Mouse (Mus musculus) cerebellum, adult 11 months (tissue): ENCODE results near the gene Ttc37.

Experiments used
- DNase-seq: peaks from one replicate; pipeline ENCODE4 v3.0.0; 2022

The Ttc37 gene

DNA sequence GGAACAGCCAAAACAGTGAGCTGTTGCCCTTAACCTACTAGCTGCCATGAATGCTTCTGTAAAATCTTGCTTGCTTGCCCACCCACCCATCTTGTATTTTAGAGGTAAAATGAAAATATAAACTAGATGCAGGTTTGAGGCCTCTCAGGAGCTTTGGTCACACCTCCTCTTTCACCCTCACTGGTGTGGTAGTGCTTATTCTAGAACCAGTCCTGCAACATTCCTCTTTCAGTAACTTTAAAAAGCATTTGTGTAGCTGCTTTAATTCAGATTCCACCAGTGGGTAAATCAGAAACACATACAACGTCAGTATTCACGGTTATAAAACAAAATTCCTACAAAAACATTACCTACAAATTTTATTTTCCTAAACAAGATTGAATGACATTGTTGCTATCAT is 62.1 kb downstream of the Ttc37 start:
- DNase-seq: no peak

DNA sequence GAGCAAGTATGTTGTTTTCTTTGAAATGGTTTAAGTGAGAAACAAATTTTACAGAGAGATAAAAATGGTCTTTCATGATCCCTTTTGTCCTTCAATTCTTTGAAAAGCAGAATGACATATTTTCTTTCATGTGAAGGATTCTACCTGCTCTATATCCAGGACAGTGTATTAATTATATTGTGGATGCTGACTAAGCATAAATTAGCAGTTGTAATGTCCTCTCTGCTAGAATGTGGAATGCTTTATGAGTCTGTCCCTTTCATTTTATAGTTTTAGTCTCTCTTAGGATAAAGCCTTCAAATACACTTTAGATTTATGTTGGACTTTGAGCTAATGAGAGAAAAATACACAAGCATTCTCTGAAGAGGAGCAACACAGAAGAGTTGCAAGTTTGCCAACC is 75.8 kb downstream of the Ttc37 start:
- no peak for DNase-seq

DNA sequence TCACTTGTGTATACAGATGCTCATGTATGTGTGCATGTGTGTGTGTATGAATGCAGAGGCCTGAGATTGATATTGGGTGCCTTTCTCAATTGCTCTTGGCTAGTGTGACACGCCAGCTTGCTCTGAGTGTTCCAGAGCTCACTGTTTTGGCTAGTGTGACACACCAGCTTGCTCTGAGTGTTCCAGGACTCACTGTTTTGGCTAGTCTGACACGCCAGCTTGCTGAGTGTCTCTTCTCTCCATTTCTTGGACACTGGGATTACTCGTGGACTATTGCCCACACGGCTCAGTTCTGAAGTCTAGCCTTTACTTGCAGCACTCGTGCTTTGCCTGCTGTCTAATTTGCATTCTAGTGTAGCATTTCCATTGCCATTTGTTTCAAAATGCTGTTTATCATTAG is 80.2 kb downstream of the Ttc37 start:
- peak; percentile 34 for DNase-seq

DNA sequence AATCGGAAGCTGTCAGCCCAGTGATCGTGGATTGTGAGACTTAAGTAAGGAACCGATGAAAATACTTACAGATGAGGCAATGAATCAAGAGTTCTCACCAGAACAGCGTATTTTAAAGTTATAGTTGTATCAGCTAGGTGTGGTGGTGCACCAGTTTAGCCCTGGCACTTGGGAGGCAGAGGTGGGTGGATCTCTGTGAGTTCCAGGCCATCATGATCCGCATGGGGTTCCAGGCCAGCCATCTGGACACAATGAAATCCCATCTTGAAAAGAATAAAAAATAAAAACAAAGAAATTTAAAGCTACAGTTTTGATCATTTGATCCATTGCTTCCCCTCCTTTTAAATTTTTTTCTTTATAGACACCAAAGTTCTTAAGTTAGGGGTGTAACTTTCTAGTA is 89.1 kb downstream of the Ttc37 start:
- peak; percentile 39 for DNase-seq

DNA sequence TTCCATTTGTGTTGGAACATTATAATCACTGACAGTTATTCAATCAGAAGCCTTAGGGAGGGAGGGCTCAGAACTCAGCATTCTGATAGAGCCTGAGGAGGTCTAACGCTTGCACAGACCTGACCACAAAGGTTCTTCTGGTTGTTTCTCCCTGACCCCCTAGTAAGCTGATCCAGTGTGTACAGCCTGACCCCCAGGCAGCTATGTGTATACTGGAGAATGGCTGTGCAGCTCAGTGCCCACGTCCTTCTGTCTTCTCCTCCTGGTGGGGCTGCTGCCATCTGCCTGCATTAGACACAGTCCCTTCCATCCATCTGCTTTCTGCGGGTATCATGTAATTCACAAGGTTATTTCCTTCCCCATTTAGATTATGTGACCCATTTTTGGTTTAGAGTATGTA is 90.7 kb downstream of the Ttc37 start:
- DNase-seq: peak; percentile 65

DNA sequence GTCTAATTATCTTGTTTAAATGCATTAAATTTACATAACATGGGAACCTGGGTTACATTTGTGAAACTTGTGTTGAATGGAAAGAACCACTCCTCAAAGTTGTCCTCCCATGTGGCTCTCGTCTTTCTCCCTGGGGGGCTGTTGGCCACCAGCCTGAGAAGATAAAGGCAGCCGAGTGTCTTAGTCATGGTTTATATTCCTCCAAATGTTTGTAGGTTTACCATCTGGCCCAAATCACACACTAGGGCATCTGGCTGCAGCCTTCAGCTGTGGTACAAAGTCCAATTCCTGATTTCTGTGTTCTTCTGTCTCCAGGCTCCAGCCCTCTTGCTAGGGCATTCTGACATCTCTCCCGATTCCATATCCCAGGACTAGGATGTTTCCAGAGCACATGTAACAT is 91.7 kb downstream of the Ttc37 start:
- no peak for DNase-seq

DNA sequence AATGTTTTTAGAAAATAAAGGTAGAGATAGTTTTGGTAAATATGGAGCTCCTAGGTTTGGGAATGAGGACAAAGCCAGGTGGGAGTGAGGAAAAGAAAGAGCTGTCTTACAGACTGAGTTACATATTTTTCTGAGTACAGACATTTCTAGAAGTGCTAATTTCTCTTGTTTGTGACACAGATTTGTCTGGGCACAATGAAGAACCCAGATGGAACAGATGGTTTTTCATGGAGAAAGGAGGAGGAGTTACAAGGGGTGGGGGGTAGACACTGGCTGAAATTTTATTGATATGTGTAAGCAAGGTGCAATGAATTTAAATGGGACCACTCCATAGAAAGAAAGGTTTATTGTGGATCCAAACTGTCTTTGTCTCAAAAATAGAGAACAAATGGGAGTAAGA is 96.4 kb downstream of the Ttc37 start:
- no peak for DNase-seq

DNA sequence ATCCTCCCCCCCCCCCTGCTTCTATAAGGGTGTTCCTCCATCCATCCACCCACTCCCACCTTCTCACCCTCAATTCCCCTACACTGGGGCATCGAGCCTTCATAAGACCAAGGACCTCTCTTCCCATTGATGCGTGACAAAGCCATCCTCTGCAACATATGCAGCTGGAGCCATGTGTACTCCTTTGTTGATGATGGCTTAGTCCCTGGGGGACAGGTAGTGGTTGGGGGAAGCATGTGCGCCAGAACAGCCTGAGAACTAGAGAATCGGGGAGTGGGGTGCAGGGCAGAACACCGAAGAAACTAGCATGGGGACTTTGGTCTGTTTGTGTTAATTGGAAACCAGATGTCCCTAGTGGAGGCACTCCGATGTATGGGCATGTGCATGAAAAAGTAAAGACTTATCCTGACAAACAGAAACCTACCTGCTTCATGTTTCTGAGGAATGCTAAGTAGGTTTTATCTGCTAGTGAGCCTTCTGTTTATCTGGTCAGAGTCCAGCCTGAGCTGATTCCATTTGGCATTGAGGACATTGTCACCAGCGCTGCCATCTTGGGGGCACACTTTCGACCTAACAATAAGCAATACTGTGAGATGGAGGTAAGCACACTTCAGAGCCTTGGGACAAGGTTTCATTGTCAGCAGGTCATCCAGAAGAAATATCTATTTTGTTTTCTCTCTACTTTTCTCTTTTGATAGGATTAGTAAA is 97.1 kb downstream of the Ttc37 start:
- DNase-seq: no peak

DNA sequence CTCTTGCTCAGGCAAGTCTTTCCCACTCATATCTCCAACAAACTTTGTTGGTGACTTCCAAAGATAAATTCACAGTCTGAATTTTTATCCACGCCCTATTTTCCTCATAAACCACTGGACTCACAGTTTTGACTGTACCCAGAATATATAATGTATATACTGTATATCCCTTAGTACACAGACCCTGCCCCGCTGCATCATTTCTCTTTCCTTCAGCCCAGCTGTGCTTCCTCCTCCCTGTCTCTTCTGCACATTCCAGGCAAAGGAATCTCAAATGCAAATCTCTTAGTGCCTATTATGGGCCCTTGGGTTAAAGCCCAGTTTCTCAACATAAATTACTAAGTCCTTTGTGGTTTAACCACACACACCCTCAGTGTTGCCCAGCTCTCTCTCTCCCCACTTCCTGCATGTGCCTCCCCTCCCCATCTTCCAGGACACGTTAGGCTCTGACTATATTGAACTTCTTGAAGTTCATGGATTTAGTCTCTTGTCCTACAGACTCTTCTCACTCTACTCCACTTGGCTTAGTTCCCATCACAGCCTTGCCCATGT is 98.8 kb downstream of the Ttc37 start:
- no peak for DNase-seq

DNA sequence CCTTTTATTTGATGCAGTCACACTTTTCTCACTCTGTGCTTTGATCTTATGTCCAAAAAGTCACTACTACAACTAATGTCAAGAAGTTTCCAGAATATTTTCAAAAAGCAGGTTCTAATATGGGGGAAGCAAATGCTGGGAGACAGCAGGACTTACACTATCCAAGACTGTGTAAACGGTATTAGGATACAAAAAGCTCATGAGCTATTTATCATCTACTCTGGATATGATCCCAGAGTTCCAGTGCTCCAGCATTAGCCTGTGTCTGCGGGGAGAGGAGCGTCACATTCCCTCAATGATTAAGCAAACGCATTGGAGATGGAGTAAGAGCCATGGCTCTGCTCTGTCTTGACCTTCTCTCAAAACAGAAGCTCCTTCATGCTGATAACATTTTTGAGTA is 101.4 kb downstream of the Ttc37 start:
- DNase-seq: no peak

DNA sequence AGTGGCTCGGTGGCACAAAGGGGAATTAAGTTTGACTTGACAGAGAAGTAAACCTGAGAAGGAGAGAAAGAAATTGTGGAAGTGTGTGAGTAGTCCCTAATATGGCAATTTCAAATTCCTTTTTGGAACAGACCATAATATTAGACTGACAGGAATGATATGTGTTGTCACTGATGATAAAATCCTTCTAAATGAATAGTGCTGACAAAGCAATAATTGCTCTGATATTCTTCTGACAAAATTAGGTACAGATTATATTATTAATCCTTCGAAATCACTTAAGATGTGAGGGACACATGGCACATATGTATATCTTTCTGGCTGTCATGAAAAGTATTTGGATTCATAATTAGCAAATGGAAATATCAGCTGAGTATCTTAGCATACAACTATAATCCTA is 116.4 kb downstream of the Ttc37 start:
- DNase-seq: no peak

DNA sequence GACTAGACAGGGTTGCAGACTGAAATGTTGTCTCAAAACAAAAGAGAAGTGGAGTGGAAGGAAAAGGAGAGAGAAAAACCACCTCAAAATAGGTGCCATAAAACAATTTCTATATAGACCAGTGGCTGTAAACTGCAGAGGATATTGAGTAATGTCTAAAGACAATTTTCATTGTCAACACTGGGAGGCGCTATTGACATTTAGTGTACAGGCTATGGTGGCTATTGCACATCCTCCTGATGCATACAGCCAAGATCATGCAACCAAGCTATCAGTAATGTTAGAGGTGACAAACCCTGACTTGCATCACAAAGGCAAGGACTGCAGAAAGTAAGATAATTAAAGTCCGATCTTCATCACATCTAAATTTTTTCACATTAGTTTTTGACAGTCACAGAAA is 116.9 kb downstream of the Ttc37 start:
- peak; percentile 40 for DNase-seq
